Mouse (Mus musculus) lung, postnatal 0 days (tissue): ENCODE results near the gene Hagh. TPM values are rescaled to one million over a fixed set of nuclear protein-coding genes. Genes with fewer than 3 reads are reported as not detected.

ENCODE experiments used
- ATAC-seq: fragments of 200-750 bp; cut with Nextera tagmentation; 2 replicates; pipeline ENCODE4 v1.8.0; 2017; ENCODE audit warnings: moderate library complexity
- DNase-seq: peaks from one replicate; pipeline ENCODE4 v3.0.0-alpha.2; 2016; ENCODE audit warnings: low spot score
- H3K27ac ChIP-seq: fragments of 300-500 bp; sonication (generic); 2 replicates; pipeline ENCODE4 v1.5.1; 2014; ENCODE audit warnings: antibody characterized with exemption, mild to moderate bottlenecking, low read length, mixed read lengths
- H3K27me3 ChIP-seq: fragments of 300-500 bp; sonication (generic); replicated peaks from 2 replicates; pipeline ENCODE4 v1.6.1; 2014; ENCODE audit warnings: low read length, mixed read lengths; ENCODE audit not compliant: insufficient read depth
- H3K36me3 ChIP-seq: fragments of 300-500 bp; sonication (generic); 2 replicates; pipeline ENCODE4 v1.6.1; 2014; ENCODE audit warnings: low read length, mixed read lengths; ENCODE audit not compliant: insufficient read depth
- H3K4me1 ChIP-seq: fragments of 300-500 bp; sonication (generic); 2 replicates; pipeline ENCODE4 v1.6.1; 2014; ENCODE audit warnings: antibody characterized with exemption, low read depth, low read length, mixed read lengths; ENCODE audit not compliant: insufficient read depth
- H3K4me2 ChIP-seq: fragments of 300-500 bp; sonication (generic); replicated peaks from 2 replicates; pipeline ENCODE4 v1.6.1; 2014; ENCODE audit warnings: low read depth, mild to moderate bottlenecking, low read length, moderate library complexity, mixed read lengths
- H3K4me3 ChIP-seq: fragments of 300-500 bp; sonication (generic); 2 replicates; pipeline ENCODE4 v1.5.1; 2014; ENCODE audit warnings: low read depth, low read length
- H3K9ac ChIP-seq: fragments of 300-500 bp; sonication (generic); replicated peaks from 2 replicates; pipeline ENCODE4 v1.6.1; 2014; ENCODE audit warnings: low read depth, mild to moderate bottlenecking
- H3K9me3 ChIP-seq: fragments of 300-500 bp; sonication (generic); 2 replicates; pipeline ENCODE4 v1.6.1; 2016; ENCODE audit warnings: low read length, mixed read lengths
- CTCF ChIP-seq: IDR thresholded peaks from 2 replicates; pipeline ENCODE4 v1.5.1; 2016; ENCODE audit warnings: antibody characterized with exemption, mild to moderate bottlenecking
- EP300 ChIP-seq: IDR thresholded peaks from 2 replicates; pipeline ENCODE4 v1.6.1; 2016; ENCODE audit warnings: antibody characterized with exemption, mild to moderate bottlenecking, control low read depth
- WGBS: fragments of 180-500 bp; shearing (Covaris S2); extraction: QIAGEN DNeasy Blood & Tissue Kit; methylation state at CpG from one replicate; pipeline ENCODE4 v1.1.7; 2014; 5-methylcytosine and 5-hydroxymethylcytosine counted together
- polyA plus RNA-seq: library from polyadenylated mRNA; unstranded; fragments of >200 nt; fragmentation: Nextera tagmentation; extraction: Ambion mirVana; gene quantifications from 2 replicates; pipeline ENCODE4 v1.2.1, GENCODE M21; 2015

The Hagh gene
- polyA plus RNA-seq, 1 experiment from 2014 or later: 56.8 TPM

DNA sequence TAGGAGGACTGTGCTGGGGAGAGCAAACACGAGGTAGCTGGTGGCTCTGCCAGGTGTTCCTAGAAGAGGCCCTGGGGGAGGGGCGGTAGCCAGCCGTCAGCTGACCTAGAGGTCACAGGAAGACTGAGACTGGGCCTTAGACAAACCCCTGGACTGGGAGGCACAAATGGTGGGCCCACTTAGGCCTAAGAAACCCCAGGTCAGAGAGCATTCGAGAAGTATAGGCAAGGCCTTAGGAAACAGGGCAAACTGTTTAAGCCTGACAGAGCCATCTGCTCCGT lies 38.1 kb downstream of the Hagh start:
- DNase-seq: peak; percentile 49
- Histone ChIP-seq H3K36me3 (no peaks in the 10 kb centered on the region), H3K9ac (no peak overlapping the region), H3K4me1 (no peaks in the 10 kb centered on the region), H3K4me2 (peak overlapping the region; percentile 19; the same call in 1 of the 2 replicates), H3K4me3 (no peak overlapping the region), H3K27me3 (no peaks in the 10 kb centered on the region), H3K9me3 (no peaks in the 10 kb centered on the region), H3K27ac (peak overlapping the region; percentile 62)
- ATAC-seq: peak; percentile 71
- 16% methylated on average over 5 of the region's 5 CpGs for WGBS
- no peak for TF ChIP-seq EP300
- TF ChIP-seq CTCF: no peak

GRCm38 (mm10) chr17:24878531-24878930 lies 38.6 kb downstream of the Hagh start:
- Histone ChIP-seq H3K4me3 (no peak overlapping the region), H3K27me3 (no peaks in the 10 kb centered on the region), H3K4me1 (no peaks in the 10 kb centered on the region), H3K9me3 (no peaks in the 10 kb centered on the region), H3K9ac (no peak overlapping the region), H3K27ac (peak overlapping the region; percentile 62), H3K36me3 (peaks cover 3% of the 10 kb centered on the region; the same call in 1 of the 2 replicates), H3K4me2 (0 out of 2 replicates have a peak overlapping the region, but pooled peaks have one; percentile 14)
- ATAC-seq (peak; percentile 69), DNase-seq (peak; percentile 56)
- WGBS: 56% methylated on average over 8 of the region's 8 CpGs
- TF ChIP-seq CTCF (no peak), EP300 (no peak)

DNA sequence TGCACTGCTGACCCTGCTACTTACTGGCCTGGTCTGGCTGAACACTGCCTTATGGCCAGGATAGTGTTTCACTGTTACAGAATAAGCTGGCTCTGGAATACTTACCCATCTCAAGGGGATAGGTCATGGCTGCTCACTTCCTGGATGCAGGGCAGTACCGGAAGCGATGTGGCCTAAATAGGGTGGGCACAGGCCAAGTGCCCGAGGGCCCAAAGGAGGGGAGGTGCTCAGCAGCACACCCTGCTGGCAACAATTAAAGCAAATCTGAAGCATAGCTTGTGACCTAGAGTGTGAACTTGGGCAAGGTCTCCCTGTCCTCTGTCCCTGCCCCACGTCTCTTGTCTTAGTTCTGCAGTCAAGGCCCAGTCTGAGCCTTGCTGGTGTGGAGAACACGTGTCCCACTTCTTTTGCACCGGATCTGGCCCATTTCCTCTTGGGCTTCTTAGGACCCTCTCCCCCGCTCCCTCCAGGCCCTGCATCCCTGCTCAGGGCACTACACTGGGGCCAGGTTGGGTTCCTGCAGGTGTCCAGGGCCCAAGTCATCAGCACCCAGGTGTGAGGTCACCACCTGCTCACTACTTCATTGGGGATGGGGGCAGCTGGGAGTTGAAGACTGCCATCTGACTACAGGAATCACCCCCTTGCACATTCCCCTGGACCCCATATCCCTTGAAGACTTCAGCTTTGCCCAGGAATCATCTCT lies 41.9 kb downstream of the Hagh start:
- Histone ChIP-seq H3K36me3 (peaks cover 7% of the 10 kb centered on the region; the same call in 1 of the 2 replicates), H3K9me3 (no peaks in the 10 kb centered on the region), H3K27me3 (no peaks in the 10 kb centered on the region), H3K4me2 (no peak overlapping the region), H3K9ac (no peak overlapping the region), H3K4me3 (no peak overlapping the region), H3K27ac (no peak overlapping the region), H3K4me1 (peaks cover 8% of the 10 kb centered on the region; the same call in 1 of the 2 replicates)
- no peak for TF ChIP-seq EP300
- peak; percentile 72 for TF ChIP-seq CTCF
- 33% methylated on average over 7 of the region's 7 CpGs for WGBS
- ATAC-seq (no peak), DNase-seq (peak; percentile 49)

GRCm38 (mm10) chr17:24884391-24884790 lies 44.4 kb downstream of the Hagh start:
- H3K27ac ChIP-seq: no peak overlapping the region
- no peak overlapping the region for H3K4me3 ChIP-seq
- no peak overlapping the region for H3K4me2 ChIP-seq
- no peaks in the 10 kb centered on the region for H3K9me3 ChIP-seq
- no peaks in the 10 kb centered on the region for H3K27me3 ChIP-seq
- WGBS: 80% methylated on average over 6 of the region's 6 CpGs
- H3K9ac ChIP-seq: no peak overlapping the region
- TF ChIP-seq EP300 (no peak), CTCF (no peak)
- H3K36me3 ChIP-seq: peaks cover 10% of the 10 kb centered on the region; the same call in 1 of the 2 replicates
- DNase-seq (no peak), ATAC-seq (no peak)
- H3K4me1 ChIP-seq: peaks cover 20% of the 10 kb centered on the region

GRCm38 (mm10) chr17:24885356-24886133 lies 45.6 kb downstream of the Hagh start:
- Histone ChIP-seq H3K9me3 (no peaks in the 10 kb centered on the region), H3K4me1 (peaks cover 20% of the 10 kb centered on the region), H3K27ac (peak overlapping the region; percentile 51; the same call in 1 of the 2 replicates), H3K4me2 (peak overlapping the region; percentile 84), H3K4me3 (peak overlapping the region; percentile 79), H3K36me3 (peaks cover 10% of the 10 kb centered on the region; the same call in 1 of the 2 replicates), H3K27me3 (no peaks in the 10 kb centered on the region), H3K9ac (peak overlapping the region; percentile 81)
- 23% methylated on average over 22 of the region's 22 CpGs for WGBS
- no peak for DNase-seq
- no peak for ATAC-seq
- TF ChIP-seq CTCF (no peak), EP300 (no peak)

GRCm38 (mm10) chr17:24886134-24886931 lies 46.4 kb downstream of the Hagh start, which contains the start of the genes Nubp2 and Spsb3:
Gene Nubp2 (minus strand): TSS chr17:24886349.
Gene Spsb3 (plus strand): TSS chr17:24886643.
- Histone ChIP-seq H3K27me3 (no peaks in the 10 kb centered on the region), H3K9me3 (no peaks in the 10 kb centered on the region), H3K4me1 (peaks cover 20% of the 10 kb centered on the region), H3K9ac (peak within 1 kb of the TSS; percentile 86), H3K4me3 (peak within 1 kb of the TSS; percentile 88), H3K36me3 (peaks cover 12% of the 10 kb centered on the region; the same call in 1 of the 2 replicates), H3K4me2 (peak within 1 kb of the TSS; percentile 87), H3K27ac (peak within 1 kb of the TSS; percentile 82)
- WGBS: under 1% methylated on average over 69 of the region's 69 CpGs
- peak; percentile 97 for ATAC-seq
- DNase-seq: peak; percentile 100
- TF ChIP-seq CTCF: peak; percentile 46
- TF ChIP-seq EP300: peak; percentile 78
